Mouse (Mus musculus) layer of hippocampus, postnatal 10 days (tissue): ENCODE results near the gene Tlx2. TPM values are rescaled to one million over a fixed set of nuclear protein-coding genes. Genes with fewer than 3 reads are reported as not detected.

Experiments used
- DNase-seq, 2 experiments: peaks; one replicate each; pipeline ENCODE4 v3.0.0; 2021; ENCODE audit warnings: low spot score in 2 of 2
- total RNA-seq, 2 experiments: library from RNA; stranded (reverse); gene quantifications; 2 replicates each; pipeline ENCODE4 v1.2.3; 2021

The Tlx2 gene
- total RNA-seq, 2 experiments from 2014 or later = not detected

GRCm38 (mm10) chr6:83057790-83058189, 12.3 kb downstream of the Tlx2 start, which contains the start of gene Dqx1:
TSS of gene Dqx1 (plus strand) at chr6:83057844.
- no peak for DNase-seq

GRCm38 (mm10) chr6:83054871-83055431, 15.1 kb downstream of the Tlx2 start, which contains the start of gene Htra2:
TSS of gene Htra2 (minus strand) at chr6:83055273.
- DNase-seq = peak; percentile 55 to 66

GRCm38 (mm10) chr6:83054074-83054851, 15.8 kb downstream of the Tlx2 start, which contains the start of gene Aup1:
TSS of gene Aup1 (plus strand) at chr6:83054521.
- peak; percentile 94 to 96 for DNase-seq

- peak in 1 of 2 experiments; percentile 52 for DNase-seq
These were observed 16.7 kb downstream of the Tlx2 start for GRCm38 (mm10) chr6:83053136-83053960.

- no peak for DNase-seq
These were observed 20.7 kb downstream of the Tlx2 start for GRCm38 (mm10) chr6:83049367-83049766.

GRCm38 (mm10) chr6:83044742-83045141, 25.4 kb downstream of the Tlx2 start:
- no peak for DNase-seq

- no peak for DNase-seq
These were observed 26.1 kb downstream of the Tlx2 start for GRCm38 (mm10) chr6:83043993-83044392.

- no peak for DNase-seq
These were observed 26.5 kb downstream of the Tlx2 start for GRCm38 (mm10) chr6:83043561-83043960.

- no peak for DNase-seq
These were observed 29.5 kb downstream of the Tlx2 start for GRCm38 (mm10) chr6:83040601-83041000.

- peak; percentile 89 to 90 for DNase-seq
These were observed 31.5 kb downstream of the Tlx2 start for GRCm38 (mm10) chr6:83038496-83039012.

GRCm38 (mm10) chr6:83037188-83037587, 32.9 kb downstream of the Tlx2 start:
- DNase-seq = no peak

GRCm38 (mm10) chr6:83034463-83035055, 35.5 kb downstream of the Tlx2 start:
- DNase-seq = no peak

GRCm38 (mm10) chr6:83033249-83034185, 36.6 kb downstream of the Tlx2 start, which contains the start of the genes Dok1 and Loxl3:
TSS of gene Dok1 (minus strand) at chr6:83033471.
TSS of gene Loxl3 (plus strand) at chr6:83034173.
- peak; percentile 64 to 69 for DNase-seq

- no peak for DNase-seq
These were observed 37.3 kb downstream of the Tlx2 start for GRCm38 (mm10) chr6:83032769-83033191.

GRCm38 (mm10) chr6:83031921-83032590, 38.0 kb downstream of the Tlx2 start:
- no peak for DNase-seq

- no peak for DNase-seq
These were observed 39.0 kb downstream of the Tlx2 start for GRCm38 (mm10) chr6:83031111-83031510.

GRCm38 (mm10) chr6:83029777-83030176, 40.3 kb downstream of the Tlx2 start:
- DNase-seq = no peak

GRCm38 (mm10) chr6:83027706-83028105, 42.4 kb downstream of the Tlx2 start:
- DNase-seq = no peak

GRCm38 (mm10) chr6:83027293-83027692, 42.8 kb downstream of the Tlx2 start:
- DNase-seq = no peak
